Mouse (Mus musculus): ENCODE measurements around the gene Gspt1. TPM values are rescaled to one million over a fixed set of nuclear protein-coding genes. Genes with fewer than 3 reads are reported as not detected.
A peak's percentile ranks its signal among the peaks of the same experiment; 100 is the strongest.
"Not testable (repeated sequence)": the region's sequence is repeated elsewhere in the genome, so short reads cannot be mapped to it uniquely, and the experiment has no call there.

Gspt1 gene
- 49.2 and 50.5 TPM in 2 replicates for polyA plus RNA-seq (2015; fragmentation: Nextera tagmentation; extraction: Ambion mirVana)

GRCm38 (mm10) chr16:11253898-11254722, at the start of gene Gspt1:
Gspt1 (minus strand) TSS chr16:11254325.
- Histone ChIP-seq H3K36me3 (ENCODE audit: control insufficient read depth, insufficient read depth, low read length) (no peaks in the 10 kb centered on the region), H3K27ac (ENCODE audit: low read length) (peak within 1 kb of the TSS; percentile 95), H3K4me1 (ENCODE audit: control insufficient read depth, insufficient read depth, low read length) (peaks cover 14% of the 10 kb centered on the region), H3K9ac (ENCODE audit: low read length) (peak within 1 kb of the TSS; percentile 97), H3K9me3 (replicated peaks; ENCODE audit: control insufficient read depth, low read length) (no peaks in the 10 kb centered on the region), H3K4me3 (replicated peaks; ENCODE audit: low read length) (peak within 1 kb of the TSS; percentile 98), H3K27me3 (ENCODE audit: control insufficient read depth, insufficient read depth, low read length) (no peaks in the 10 kb centered on the region), H3K4me2 (ENCODE audit: low read depth, low read length) (peak within 1 kb of the TSS; percentile 69)
- ATAC-seq (ENCODE audit: insufficient read depth, low FRiP score) = peak; percentile 97
- under 1% methylated on average over 75 of the region's 76 CpGs for WGBS

GRCm38 (mm10) chr16:11303741-11304140, 49.6 kb upstream of the Gspt1 start:
- no peak overlapping the region for H3K9ac ChIP-seq (ENCODE audit: low read length)
- no peaks in the 10 kb centered on the region for H3K36me3 ChIP-seq (ENCODE audit: control insufficient read depth, insufficient read depth, low read length)
- no peak overlapping the region for H3K27ac ChIP-seq (ENCODE audit: low read length)
- H3K27me3 ChIP-seq (ENCODE audit: control insufficient read depth, insufficient read depth, low read length) = no peaks in the 10 kb centered on the region
- H3K4me2 ChIP-seq (ENCODE audit: low read depth, low read length) = no peak overlapping the region
- ATAC-seq (ENCODE audit: insufficient read depth, low FRiP score) = no peak
- no peaks in the 10 kb centered on the region for H3K9me3 ChIP-seq (replicated peaks; ENCODE audit: control insufficient read depth, low read length)
- H3K4me3 ChIP-seq (replicated peaks; ENCODE audit: low read length) = no peak overlapping the region
- H3K4me1 ChIP-seq (ENCODE audit: control insufficient read depth, insufficient read depth, low read length) = no peaks in the 10 kb centered on the region

GRCm38 (mm10) chr16:11297700-11298099, 43.6 kb upstream of the Gspt1 start:
- H3K4me3 ChIP-seq (replicated peaks; ENCODE audit: low read length); ATAC-seq (ENCODE audit: insufficient read depth, low FRiP score); H3K27ac ChIP-seq (ENCODE audit: low read length); H3K4me1 ChIP-seq (ENCODE audit: control insufficient read depth, insufficient read depth, low read length); H3K9ac ChIP-seq (ENCODE audit: low read length); H3K36me3 ChIP-seq (ENCODE audit: control insufficient read depth, insufficient read depth, low read length); H3K9me3 ChIP-seq (replicated peaks; ENCODE audit: control insufficient read depth, low read length); H3K27me3 ChIP-seq (ENCODE audit: control insufficient read depth, insufficient read depth, low read length); H3K4me2 ChIP-seq (ENCODE audit: low read depth, low read length): not testable (repeated sequence)
- 83% methylated on average over 1 of the region's 1 CpGs for WGBS

GRCm38 (mm10) chr16:11295583-11295982, 41.5 kb upstream of the Gspt1 start:
- not testable (repeated sequence) for H3K4me2 ChIP-seq (ENCODE audit: low read depth, low read length); H3K4me1 ChIP-seq (ENCODE audit: control insufficient read depth, insufficient read depth, low read length); H3K27me3 ChIP-seq (ENCODE audit: control insufficient read depth, insufficient read depth, low read length); H3K27ac ChIP-seq (ENCODE audit: low read length); ATAC-seq (ENCODE audit: insufficient read depth, low FRiP score); H3K9me3 ChIP-seq (replicated peaks; ENCODE audit: control insufficient read depth, low read length); H3K36me3 ChIP-seq (ENCODE audit: control insufficient read depth, insufficient read depth, low read length); H3K4me3 ChIP-seq (replicated peaks; ENCODE audit: low read length); H3K9ac ChIP-seq (ENCODE audit: low read length)
- WGBS = 68% methylated on average over 4 of the region's 4 CpGs

GRCm38 (mm10) chr16:11288873-11289272, 34.7 kb upstream of the Gspt1 start:
- H3K27ac ChIP-seq (ENCODE audit: low read length); H3K36me3 ChIP-seq (ENCODE audit: control insufficient read depth, insufficient read depth, low read length); H3K4me3 ChIP-seq (replicated peaks; ENCODE audit: low read length); H3K4me2 ChIP-seq (ENCODE audit: low read depth, low read length); H3K27me3 ChIP-seq (ENCODE audit: control insufficient read depth, insufficient read depth, low read length); H3K9ac ChIP-seq (ENCODE audit: low read length); ATAC-seq (ENCODE audit: insufficient read depth, low FRiP score); H3K4me1 ChIP-seq (ENCODE audit: control insufficient read depth, insufficient read depth, low read length); H3K9me3 ChIP-seq (replicated peaks; ENCODE audit: control insufficient read depth, low read length): not testable (repeated sequence)
- WGBS = 92% methylated on average over 7 of the region's 8 CpGs

GRCm38 (mm10) chr16:11285949-11286348, 31.8 kb upstream of the Gspt1 start:
- Histone ChIP-seq H3K9me3 (replicated peaks; ENCODE audit: control insufficient read depth, low read length) (no peaks in the 10 kb centered on the region), H3K4me3 (replicated peaks; ENCODE audit: low read length) (no peak overlapping the region), H3K4me2 (ENCODE audit: low read depth, low read length) (no peak overlapping the region), H3K27ac (ENCODE audit: low read length) (no peak overlapping the region), H3K9ac (ENCODE audit: low read length) (no peak overlapping the region), H3K4me1 (ENCODE audit: control insufficient read depth, insufficient read depth, low read length) (no peaks in the 10 kb centered on the region), H3K36me3 (ENCODE audit: control insufficient read depth, insufficient read depth, low read length) (no peaks in the 10 kb centered on the region), H3K27me3 (ENCODE audit: control insufficient read depth, insufficient read depth, low read length) (no peaks in the 10 kb centered on the region)
- ATAC-seq (ENCODE audit: insufficient read depth, low FRiP score) = no peak
- 78% methylated on average over 2 of the region's 2 CpGs for WGBS

GRCm38 (mm10) chr16:11284881-11285280, 30.8 kb upstream of the Gspt1 start:
- Histone ChIP-seq H3K27me3 (ENCODE audit: control insufficient read depth, insufficient read depth, low read length) (no peaks in the 10 kb centered on the region), H3K4me2 (ENCODE audit: low read depth, low read length) (no peak overlapping the region), H3K27ac (ENCODE audit: low read length) (no peak overlapping the region), H3K9ac (ENCODE audit: low read length) (no peak overlapping the region), H3K4me1 (ENCODE audit: control insufficient read depth, insufficient read depth, low read length) (no peaks in the 10 kb centered on the region), H3K9me3 (replicated peaks; ENCODE audit: control insufficient read depth, low read length) (no peaks in the 10 kb centered on the region), H3K36me3 (ENCODE audit: control insufficient read depth, insufficient read depth, low read length) (no peaks in the 10 kb centered on the region), H3K4me3 (replicated peaks; ENCODE audit: low read length) (no peak overlapping the region)
- WGBS = 77% methylated on average over 2 of the region's 2 CpGs
- ATAC-seq (ENCODE audit: insufficient read depth, low FRiP score) = no peak

- WGBS = 71% methylated on average over 5 of the region's 5 CpGs
- H3K27ac ChIP-seq (ENCODE audit: low read length) = no peak overlapping the region
Measured at GRCm38 (mm10) chr16:11282655-11283232, 28.6 kb upstream of the Gspt1 start.

GRCm38 (mm10) chr16:11278778-11279177, 24.7 kb upstream of the Gspt1 start:
- H3K4me1 ChIP-seq (ENCODE audit: control insufficient read depth, insufficient read depth, low read length) = no peaks in the 10 kb centered on the region
- H3K9me3 ChIP-seq (replicated peaks; ENCODE audit: control insufficient read depth, low read length) = no peaks in the 10 kb centered on the region
- H3K27ac ChIP-seq (ENCODE audit: low read length) = no peak overlapping the region
- no peak for ATAC-seq (ENCODE audit: insufficient read depth, low FRiP score)
- no peak overlapping the region for H3K4me2 ChIP-seq (ENCODE audit: low read depth, low read length)
- no peaks in the 10 kb centered on the region for H3K27me3 ChIP-seq (ENCODE audit: control insufficient read depth, insufficient read depth, low read length)
- no peak overlapping the region for H3K9ac ChIP-seq (ENCODE audit: low read length)
- H3K36me3 ChIP-seq (ENCODE audit: control insufficient read depth, insufficient read depth, low read length) = no peaks in the 10 kb centered on the region
- H3K4me3 ChIP-seq (replicated peaks; ENCODE audit: low read length) = no peak overlapping the region
- WGBS = 49% methylated on average over 6 of the region's 6 CpGs

More at GRCm38 (mm10) chr16:11282655-11283232, 28.6 kb upstream of the Gspt1 start:
- Histone ChIP-seq H3K4me3 (replicated peaks; ENCODE audit: low read length) (no peak overlapping the region), H3K4me1 (ENCODE audit: control insufficient read depth, insufficient read depth, low read length) (no peaks in the 10 kb centered on the region), H3K36me3 (ENCODE audit: control insufficient read depth, insufficient read depth, low read length) (no peaks in the 10 kb centered on the region), H3K27me3 (ENCODE audit: control insufficient read depth, insufficient read depth, low read length) (no peaks in the 10 kb centered on the region), H3K9ac (ENCODE audit: low read length) (no peak overlapping the region), H3K9me3 (replicated peaks; ENCODE audit: control insufficient read depth, low read length) (no peaks in the 10 kb centered on the region), H3K4me2 (ENCODE audit: low read depth, low read length) (no peak overlapping the region)
- ATAC-seq (ENCODE audit: insufficient read depth, low FRiP score) = no peak
